ENCODE assay signal across 17 mouse cellular contexts in the genomic region with DNA sequence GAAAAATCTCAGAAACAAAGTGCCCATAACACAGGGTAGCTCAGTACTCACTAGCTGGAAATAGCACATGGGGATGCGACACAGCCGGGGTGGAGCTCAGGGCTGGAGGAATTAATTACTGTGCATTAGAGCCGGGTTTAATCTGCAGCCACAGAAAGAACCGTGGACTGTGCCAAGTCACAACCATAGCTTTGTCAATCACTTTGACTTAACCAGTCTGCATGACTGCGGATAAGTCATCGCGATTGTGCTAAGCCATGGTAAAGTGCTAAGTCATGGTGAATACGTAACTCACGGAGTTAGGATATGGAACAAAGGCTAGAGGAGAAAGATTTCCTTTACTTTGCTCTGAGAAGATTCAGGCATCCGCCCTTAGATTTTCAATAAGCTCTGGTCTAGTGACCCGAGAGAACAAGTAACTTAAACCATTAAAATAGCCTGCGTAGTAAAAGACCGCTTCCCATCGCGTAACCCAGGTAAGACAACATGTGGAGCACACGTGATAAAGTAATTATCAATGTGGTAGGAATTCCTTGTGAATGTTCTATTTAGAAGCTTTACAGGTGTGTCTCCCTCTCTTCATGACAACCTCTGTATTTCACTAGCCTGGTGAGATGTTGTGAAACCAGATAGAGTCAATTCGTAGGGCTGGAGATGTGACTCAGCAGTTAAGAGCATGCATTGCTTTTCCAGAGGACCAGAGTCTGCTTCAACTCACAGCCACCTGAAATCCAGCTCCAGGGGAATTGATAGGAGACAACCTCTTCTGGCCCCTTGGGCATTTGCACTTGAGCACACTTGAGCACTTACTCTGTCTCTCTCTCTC. TPM values are rescaled to one million over a fixed set of nuclear protein-coding genes. Genes with fewer than 3 reads are reported as not detected.
A peak's percentile ranks its signal among the peaks of the same experiment; 100 is the strongest.
DNase-seq lines count a peak whose midpoint lies in the region; ATAC-seq and TF ChIP-seq lines count a peak whose summit lies in the region.
"Had no signal": no experiment of that assay in that cellular context is flagged by ENCODE, and none has a peak within 500 bp of the region (broad histone marks: within the 10 kb centered on the region; RNA-seq: fewer than 3 reads in every experiment).

No protein-coding gene starts in this region.

- ATAC-seq in forebrain, embryonic 16.5 days = peak; percentile 56
- ATAC-seq in forebrain, embryonic 15.5 days (replicated peaks) = no peak; the same call in 1 of the 2 replicates
- no peak for ATAC-seq in Patski
- ATAC-seq in liver, embryonic 12.5 days = peak; percentile 51
- 0 out of 2 replicates have a peak, but pooled peaks have one; percentile 32 for ATAC-seq in midbrain, embryonic 14.5 days (ENCODE audit: low FRiP score, low TSS enrichment)
- ATAC-seq in neural tube, embryonic 15.5 days (ENCODE audit: low FRiP score) = no peak

- no peak overlapping the region for H3K27ac ChIP-seq in forebrain, embryonic 16.5 days (ENCODE audit: low read length)
- H3K27ac ChIP-seq in forebrain, embryonic 15.5 days (replicated peaks) = no peak overlapping the region
- H3K27ac ChIP-seq in liver, embryonic 12.5 days = peak overlapping the region; percentile 68
- H3K27ac ChIP-seq in midbrain, embryonic 14.5 days (replicated peaks; ENCODE audit: low read depth, low read length) = no peak overlapping the region
- no peak overlapping the region for H3K27ac ChIP-seq in neural tube, embryonic 15.5 days (replicated peaks)
- H3K27ac ChIP-seq: embryonic facial prominence, embryonic 15.5 days; left cerebral cortex, adult 2 months; stomach, embryonic 15.5 days had no signal

- no peaks in the 10 kb centered on the region for H3K9me3 ChIP-seq in forebrain, embryonic 16.5 days (ENCODE audit: control insufficient read depth, low read length)
- no peaks in the 10 kb centered on the region for H3K9me3 ChIP-seq in forebrain, embryonic 15.5 days
- no peaks in the 10 kb centered on the region for H3K9me3 ChIP-seq in liver, embryonic 12.5 days (replicated peaks)
- H3K9me3 ChIP-seq in midbrain, embryonic 14.5 days (ENCODE audit: control insufficient read depth, low read length) = no peaks in the 10 kb centered on the region
- H3K9me3 ChIP-seq in neural tube, embryonic 15.5 days (replicated peaks) = no peaks in the 10 kb centered on the region
- H3K9me3 ChIP-seq: embryonic facial prominence, embryonic 15.5 days; stomach, embryonic 15.5 days had no signal

- H3K27me3 ChIP-seq in forebrain, embryonic 16.5 days (replicated peaks; ENCODE audit: control insufficient read depth, insufficient read depth, low read length) = no peaks in the 10 kb centered on the region
- H3K27me3 ChIP-seq in forebrain, embryonic 15.5 days = no peaks in the 10 kb centered on the region
- H3K27me3 ChIP-seq in Patski = no peaks in the 10 kb centered on the region
- H3K27me3 ChIP-seq in liver, embryonic 12.5 days (replicated peaks) = no peaks in the 10 kb centered on the region
- no peaks in the 10 kb centered on the region for H3K27me3 ChIP-seq in midbrain, embryonic 14.5 days (ENCODE audit: control insufficient read depth, insufficient read depth, low read length)
- no peaks in the 10 kb centered on the region for H3K27me3 ChIP-seq in neural tube, embryonic 15.5 days (replicated peaks)
- H3K27me3 ChIP-seq: embryonic facial prominence, embryonic 15.5 days; stomach, embryonic 15.5 days had no signal

- DNase-seq in Patski (ENCODE audit: low read depth, low spot score) = peak; percentile 54
- DNase-seq in midbrain, embryonic 14.5 days = peak; percentile 49
- DNase-seq in adrenal gland, adult 8-10 months = no peak
- DNase-seq in frontal cortex, postnatal 25 days (ENCODE audit: low spot score in 2 of 2) = no peak
- DNase-seq: heart, adult 11 months; kidney, postnatal 36 days; lung, adult 2 months; right cerebral cortex, postnatal 4 days; thymus, postnatal 25 days had no signal

- H3K4me1 ChIP-seq in forebrain, embryonic 16.5 days (replicated peaks; ENCODE audit: control insufficient read depth, insufficient read depth, low read length) = peaks cover 6% of the 10 kb centered on the region; the same call in 1 of the 2 replicates
- peaks cover 12% of the 10 kb centered on the region for H3K4me1 ChIP-seq in forebrain, embryonic 15.5 days
- H3K4me1 ChIP-seq in liver, embryonic 12.5 days = peaks cover 85% of the 10 kb centered on the region
- H3K4me1 ChIP-seq in midbrain, embryonic 14.5 days (ENCODE audit: control insufficient read depth, insufficient read depth, low read length) = peaks cover 4% of the 10 kb centered on the region; the same call in 1 of the 2 replicates
- peaks cover 15% of the 10 kb centered on the region for H3K4me1 ChIP-seq in neural tube, embryonic 15.5 days

- TF ChIP-seq CTCF in Patski (IDR thresholded peaks at IDR 0.05) = no peak

- no peak overlapping the region for H3K4me2 ChIP-seq in forebrain, embryonic 16.5 days (ENCODE audit: low read length)
- no peak overlapping the region for H3K4me2 ChIP-seq in forebrain, embryonic 15.5 days (replicated peaks)
- peak overlapping the region; percentile 42 for H3K4me2 ChIP-seq in liver, embryonic 12.5 days
- no peak overlapping the region for H3K4me2 ChIP-seq in midbrain, embryonic 14.5 days (ENCODE audit: low read length)
- no peak overlapping the region for H3K4me2 ChIP-seq in neural tube, embryonic 15.5 days
- H3K4me2 ChIP-seq: embryonic facial prominence, embryonic 15.5 days; stomach, embryonic 15.5 days had no signal

- in situ Hi-C loops in Patski (cut with MboI; ENCODE audit: low pct_unique_long_range_greater_than_20kb) = no loop called here

- H3K9ac ChIP-seq in forebrain, embryonic 16.5 days (replicated peaks; ENCODE audit: low read depth, low read length) = no peak overlapping the region
- H3K9ac ChIP-seq in forebrain, embryonic 15.5 days (replicated peaks) = no peak overlapping the region
- H3K9ac ChIP-seq in liver, embryonic 12.5 days = no peak overlapping the region
- H3K9ac ChIP-seq in midbrain, embryonic 14.5 days (replicated peaks; ENCODE audit: low read length) = no peak overlapping the region
- H3K9ac ChIP-seq in neural tube, embryonic 15.5 days (replicated peaks) = no peak overlapping the region
- H3K9ac ChIP-seq: embryonic facial prominence, embryonic 15.5 days; stomach, embryonic 15.5 days had no signal

- no peak overlapping the region for H3K4me3 ChIP-seq in forebrain, embryonic 16.5 days (replicated peaks; ENCODE audit: low read length)
- no peak overlapping the region for H3K4me3 ChIP-seq in forebrain, embryonic 15.5 days
- no peak overlapping the region for H3K4me3 ChIP-seq in liver, embryonic 12.5 days
- no peak overlapping the region for H3K4me3 ChIP-seq in midbrain, embryonic 14.5 days (replicated peaks; ENCODE audit: low read depth, low read length)
- H3K4me3 ChIP-seq in neural tube, embryonic 15.5 days (replicated peaks) = no peak overlapping the region
- H3K4me3 ChIP-seq: embryonic facial prominence, embryonic 15.5 days; left cerebral cortex, adult 2 months; stomach, embryonic 15.5 days had no signal

- no peaks in the 10 kb centered on the region for H3K36me3 ChIP-seq in forebrain, embryonic 16.5 days (ENCODE audit: control insufficient read depth, insufficient read depth)
- no peaks in the 10 kb centered on the region for H3K36me3 ChIP-seq in forebrain, embryonic 15.5 days
- no peaks in the 10 kb centered on the region for H3K36me3 ChIP-seq in liver, embryonic 12.5 days
- no peaks in the 10 kb centered on the region for H3K36me3 ChIP-seq in midbrain, embryonic 14.5 days (ENCODE audit: control insufficient read depth, insufficient read depth, low read length)
- no peaks in the 10 kb centered on the region for H3K36me3 ChIP-seq in neural tube, embryonic 15.5 days
- H3K36me3 ChIP-seq: embryonic facial prominence, embryonic 15.5 days; stomach, embryonic 15.5 days had no signal

- 59% methylated on average over 17 of the region's 17 CpGs for WGBS in forebrain, embryonic 16.5 days
- WGBS in forebrain, embryonic 15.5 days = 62% methylated on average over 17 of the region's 17 CpGs
- WGBS in liver, embryonic 12.5 days (ENCODE audit: insufficient replicate concordance) = 61% methylated on average over 17 of the region's 17 CpGs
- 48% methylated on average over 17 of the region's 17 CpGs for WGBS in midbrain, embryonic 14.5 days
- 87% methylated on average over 17 of the region's 17 CpGs for WGBS in neural tube, embryonic 15.5 days

- POLR2A ChIA-PET in Patski (lab: Charles Lee) = no interaction called here

- CTCF ChIA-PET in Patski (lab: Charles Lee) = interaction anchor here (10.4 kb wide), 1 partner anchor 7 kb away, joined by 121 read pairs; a partner anchor contains a TSS

RNA-seq across cellular contexts. Expression of a gene that starts 3.9 kb away (rescaled TPM):
- polyA plus RNA-seq in forebrain, embryonic 16.5 days (2015; fragmentation: Nextera tagmentation; extraction: Ambion mirVana) = 3.4 and 4.1 TPM in 2 replicates
- 4.0 and 4.2 TPM in 2 replicates for polyA plus RNA-seq in forebrain, embryonic 15.5 days (2015; fragmentation: Nextera tagmentation; extraction: Ambion mirVana)
- 13.5 TPM for polyA plus RNA-seq in Patski (2021)
- polyA plus RNA-seq in liver, embryonic 12.5 days (2016; fragmentation: Nextera tagmentation; extraction: Ambion mirVana) = 14.1 and 15.0 TPM in 2 replicates
- polyA plus RNA-seq in midbrain, embryonic 14.5 days (2014; fragmentation: Nextera tagmentation; extraction: Ambion mirVana) = 2.7 and 4.4 TPM in 2 replicates
- total RNA-seq in adrenal gland, adult 8-10 months (2022) = 10 to 100 TPM; 18.0 to 54.4 (median 29.9) TPM
- polyA plus RNA-seq in neural tube, embryonic 15.5 days (2015; fragmentation: Nextera tagmentation; extraction: Ambion mirVana) = 4.3 and 14.8 TPM in 2 replicates

RNA-seq across cellular contexts. Expression of a gene that starts 4.0 kb away (rescaled TPM):
- polyA plus RNA-seq in forebrain, embryonic 16.5 days (2015; fragmentation: Nextera tagmentation; extraction: Ambion mirVana) = 3.4 and 5.5 TPM in 2 replicates
- 3.3 and 5.1 TPM in 2 replicates for polyA plus RNA-seq in forebrain, embryonic 15.5 days (2015; fragmentation: Nextera tagmentation; extraction: Ambion mirVana)
- 7.7 TPM for polyA plus RNA-seq in Patski (2021)
- polyA plus RNA-seq in liver, embryonic 12.5 days (2016; fragmentation: Nextera tagmentation; extraction: Ambion mirVana) = 8.2 and 9.2 TPM in 2 replicates
- 5.7 and 6.3 TPM in 2 replicates for polyA plus RNA-seq in midbrain, embryonic 14.5 days (2014; fragmentation: Nextera tagmentation; extraction: Ambion mirVana)
- 10 to 100 TPM; 13.1 to 19.6 (median 15.3) TPM for total RNA-seq in adrenal gland, adult 8-10 months (2022)
- 8.2 and 9.4 TPM in 2 replicates for polyA plus RNA-seq in neural tube, embryonic 15.5 days (2015; fragmentation: Nextera tagmentation; extraction: Ambion mirVana)

RNA-seq across cellular contexts. Expression of a gene that starts 12.2 kb away (rescaled TPM):
- 2.3 and 4.8 TPM in 2 replicates for polyA plus RNA-seq in forebrain, embryonic 16.5 days (2015; fragmentation: Nextera tagmentation; extraction: Ambion mirVana)
- polyA plus RNA-seq in forebrain, embryonic 15.5 days (2015; fragmentation: Nextera tagmentation; extraction: Ambion mirVana) = 3.6 and 5.9 TPM in 2 replicates
- 2.2 TPM for polyA plus RNA-seq in Patski (2021)
- 11.4 and 12.4 TPM in 2 replicates for polyA plus RNA-seq in liver, embryonic 12.5 days (2016; fragmentation: Nextera tagmentation; extraction: Ambion mirVana)
- polyA plus RNA-seq in midbrain, embryonic 14.5 days (2014; fragmentation: Nextera tagmentation; extraction: Ambion mirVana) = 4.6 and 5.2 TPM in 2 replicates
- 1 to 10 TPM in 3 of 4 experiments, not detected in 1; 2.7 to 8.3 (median 6.3) TPM for total RNA-seq in adrenal gland, adult 8-10 months (2022)
- 7.0 and 8.2 TPM in 2 replicates for polyA plus RNA-seq in neural tube, embryonic 15.5 days (2015; fragmentation: Nextera tagmentation; extraction: Ambion mirVana)
- polyA plus RNA-seq: lung, adult 2 months had no signal

RNA-seq across cellular contexts. Expression of a gene that starts 44.1 kb away (rescaled TPM):
- polyA plus RNA-seq in forebrain, embryonic 16.5 days (2015; fragmentation: Nextera tagmentation; extraction: Ambion mirVana) = 210 and 212 TPM in 2 replicates
- 196 and 207 TPM in 2 replicates for polyA plus RNA-seq in forebrain, embryonic 15.5 days (2015; fragmentation: Nextera tagmentation; extraction: Ambion mirVana)
- 50.4 TPM for polyA plus RNA-seq in Patski (2021)
- polyA plus RNA-seq in liver, embryonic 12.5 days (2016; fragmentation: Nextera tagmentation; extraction: Ambion mirVana) = 38.8 and 39.0 TPM in 2 replicates
- polyA plus RNA-seq in midbrain, embryonic 14.5 days (2014; fragmentation: Nextera tagmentation; extraction: Ambion mirVana) = 184 and 230 TPM in 2 replicates
- 10 to 100 TPM; 22.4 to 39.2 (median 34.3) TPM for total RNA-seq in adrenal gland, adult 8-10 months (2022)
- polyA plus RNA-seq in neural tube, embryonic 15.5 days (2015; fragmentation: Nextera tagmentation; extraction: Ambion mirVana) = 180 and 198 TPM in 2 replicates

RNA-seq across cellular contexts. Expression of a gene that starts 47.4 kb away (rescaled TPM):
- 1.3 and 1.7 TPM in 2 replicates for polyA plus RNA-seq in forebrain, embryonic 16.5 days (2015; fragmentation: Nextera tagmentation; extraction: Ambion mirVana)
- 0.73 and 0.99 TPM in 2 replicates for polyA plus RNA-seq in forebrain, embryonic 15.5 days (2015; fragmentation: Nextera tagmentation; extraction: Ambion mirVana)
- 0.44 TPM for polyA plus RNA-seq in Patski (2021)
- polyA plus RNA-seq in liver, embryonic 12.5 days (2016; fragmentation: Nextera tagmentation; extraction: Ambion mirVana) = 0.12 and 0.14 TPM in 2 replicates
- 2.2 and 2.6 TPM in 2 replicates for polyA plus RNA-seq in midbrain, embryonic 14.5 days (2014; fragmentation: Nextera tagmentation; extraction: Ambion mirVana)
- 10 to 100 TPM in 2 of 4 experiments, 1 to 10 TPM in 2; 4.3 to 11.6 (median 8.5) TPM for total RNA-seq in adrenal gland, adult 8-10 months (2022)
- polyA plus RNA-seq in neural tube, embryonic 15.5 days (2015; fragmentation: Nextera tagmentation; extraction: Ambion mirVana) = 1.8 and 2.1 TPM in 2 replicates
- total RNA-seq: heart, postnatal 25 days had no signal
- polyA plus RNA-seq: lung, adult 2 months had no signal

Comparison
In these comparisons a context has a peak if more than half of its experiments do, and no peak if none do; other contexts are left out.
1. ATAC-seq: peak in forebrain, embryonic 16.5 days (single experiment), liver, embryonic 12.5 days (single experiment) and midbrain, embryonic 14.5 days (single experiment); none in forebrain, embryonic 15.5 days (single experiment), Patski (single experiment) and neural tube, embryonic 15.5 days (single experiment).
2. DNase-seq: peak in Patski (single experiment) and midbrain, embryonic 14.5 days (single experiment); none in adrenal gland, adult 8-10 months (single experiment) and frontal cortex, postnatal 25 days (0 of 2).